Mouse (Mus musculus): ENCODE measurements around the gene Timeless. TPM values are rescaled to one million over a fixed set of nuclear protein-coding genes. Genes with fewer than 3 reads are reported as not detected.
"Not testable (repeated sequence)": the region's sequence is repeated elsewhere in the genome, so short reads cannot be mapped to it uniquely, and the experiment has no call there.

Timeless gene
- polyA plus RNA-seq, 1 experiment from 2014 or later: 58.4 TPM

GRCm38 (mm10) chr10:128260376-128260775 lies 28.5 kb downstream of the Timeless start:
- 92% methylated on average over 7 of the region's 7 CpGs for WGBS
- H3K36me3 ChIP-seq; H3K27me3 ChIP-seq; H3K9ac ChIP-seq (replicated peaks); H3K4me1 ChIP-seq; ATAC-seq (ENCODE audit: low FRiP score, low read depth); H3K9me3 ChIP-seq; H3K4me3 ChIP-seq; H3K27ac ChIP-seq (replicated peaks); H3K4me2 ChIP-seq (replicated peaks): not testable (repeated sequence)

GRCm38 (mm10) chr10:128262300-128262699 lies 30.4 kb downstream of the Timeless start:
- ATAC-seq (ENCODE audit: low FRiP score, low read depth): no peak
- Histone ChIP-seq H3K9me3 (no peaks in the 10 kb centered on the region), H3K9ac (replicated peaks) (no peak overlapping the region), H3K36me3 (no peaks in the 10 kb centered on the region), H3K4me3 (no peak overlapping the region), H3K27ac (replicated peaks) (no peak overlapping the region), H3K4me1 (no peaks in the 10 kb centered on the region), H3K27me3 (no peaks in the 10 kb centered on the region), H3K4me2 (replicated peaks) (no peak overlapping the region)
- WGBS: 77% methylated on average over 22 of the region's 22 CpGs

GRCm38 (mm10) chr10:128263393-128264310 lies 31.8 kb downstream of the Timeless start:
- H3K27me3 ChIP-seq: no peaks in the 10 kb centered on the region
- no peak overlapping the region for H3K4me3 ChIP-seq
- no peaks in the 10 kb centered on the region for H3K9me3 ChIP-seq
- WGBS: 80% methylated on average over 6 of the region's 6 CpGs
- H3K36me3 ChIP-seq: no peaks in the 10 kb centered on the region
- no peak overlapping the region for H3K4me2 ChIP-seq (replicated peaks)
- ATAC-seq (ENCODE audit: low FRiP score, low read depth): no peak
- H3K4me1 ChIP-seq: no peaks in the 10 kb centered on the region
- no peak overlapping the region for H3K27ac ChIP-seq (replicated peaks)
- no peak overlapping the region for H3K9ac ChIP-seq (replicated peaks)

GRCm38 (mm10) chr10:128268371-128268770 lies 36.5 kb downstream of the Timeless start, which contains the start of gene Apof:
Gene Apof, plus strand, starts transcription at chr10:128268671.
- ATAC-seq (ENCODE audit: low FRiP score, low read depth): no peak
- H3K4me2 ChIP-seq (replicated peaks): no peak within 1 kb of the TSS
- H3K9ac ChIP-seq (replicated peaks): no peak within 1 kb of the TSS
- H3K4me3 ChIP-seq: no peak within 1 kb of the TSS
- WGBS: 79% methylated on average over 6 of the region's 6 CpGs
- no peaks in the 10 kb centered on the region for H3K36me3 ChIP-seq
- peaks cover 3% of the 10 kb centered on the region; the same call in 1 of the 2 replicates for H3K4me1 ChIP-seq
- H3K27me3 ChIP-seq: no peaks in the 10 kb centered on the region; the same call in 1 of the 2 replicates
- no peak within 1 kb of the TSS for H3K27ac ChIP-seq (replicated peaks)
- no peaks in the 10 kb centered on the region for H3K9me3 ChIP-seq

GRCm38 (mm10) chr10:128269206-128269910 lies 37.5 kb downstream of the Timeless start:
- H3K9me3 ChIP-seq: no peaks in the 10 kb centered on the region
- WGBS: 88% methylated on average over 16 of the region's 16 CpGs
- H3K4me3 ChIP-seq: no peak overlapping the region
- no peak for ATAC-seq (ENCODE audit: low FRiP score, low read depth)
- H3K36me3 ChIP-seq: no peaks in the 10 kb centered on the region
- H3K4me2 ChIP-seq (replicated peaks): no peak overlapping the region
- no peaks in the 10 kb centered on the region; the same call in 1 of the 2 replicates for H3K27me3 ChIP-seq
- no peak overlapping the region for H3K9ac ChIP-seq (replicated peaks)
- H3K4me1 ChIP-seq: peaks cover 3% of the 10 kb centered on the region; the same call in 1 of the 2 replicates
- H3K27ac ChIP-seq (replicated peaks): no peak overlapping the region

- H3K9ac ChIP-seq (replicated peaks): peak within 1 kb of the TSS; percentile 72
- H3K27me3 ChIP-seq: no peaks in the 10 kb centered on the region; the same call in 1 of the 2 replicates
- H3K9me3 ChIP-seq: no peaks in the 10 kb centered on the region
- 1% methylated on average over 43 of the region's 43 CpGs for WGBS
- peak; percentile 99 for ATAC-seq (ENCODE audit: low FRiP score, low read depth)
- H3K4me3 ChIP-seq: peak within 1 kb of the TSS; percentile 71
- peaks cover 3% of the 10 kb centered on the region; the same call in 1 of the 2 replicates for H3K4me1 ChIP-seq
- H3K36me3 ChIP-seq: no peaks in the 10 kb centered on the region
- H3K27ac ChIP-seq (replicated peaks): peak within 1 kb of the TSS; percentile 76
- H3K4me2 ChIP-seq (replicated peaks): peak within 1 kb of the TSS; percentile 59
These were observed 38.5 kb downstream of the Timeless start, which contains the start of gene Stat2 for GRCm38 (mm10) chr10:128270287-128270841. Gene Stat2, plus strand, starts transcription at chr10:128270559.

- Histone ChIP-seq H3K4me3 (peak overlapping the region; percentile 71), H3K4me1 (peaks cover 3% of the 10 kb centered on the region; the same call in 1 of the 2 replicates), H3K9me3 (no peaks in the 10 kb centered on the region), H3K36me3 (no peaks in the 10 kb centered on the region), H3K27me3 (no peaks in the 10 kb centered on the region; the same call in 1 of the 2 replicates), H3K9ac (replicated peaks) (peak overlapping the region; percentile 72), H3K4me2 (replicated peaks) (peak overlapping the region; percentile 59), H3K27ac (replicated peaks) (peak overlapping the region; percentile 76)
- ATAC-seq (ENCODE audit: low FRiP score, low read depth): no peak
- 45% methylated on average over 7 of the region's 7 CpGs for WGBS
These were observed 39.0 kb downstream of the Timeless start for GRCm38 (mm10) chr10:128270866-128271265.

GRCm38 (mm10) chr10:128271883-128272282 lies 40.0 kb downstream of the Timeless start:
- 72% methylated on average over 2 of the region's 2 CpGs for WGBS
- Histone ChIP-seq H3K9me3 (no peaks in the 10 kb centered on the region), H3K4me2 (replicated peaks) (no peak overlapping the region), H3K4me1 (peaks cover 3% of the 10 kb centered on the region; the same call in 1 of the 2 replicates), H3K27me3 (no peaks in the 10 kb centered on the region; the same call in 1 of the 2 replicates), H3K4me3 (no peak overlapping the region), H3K36me3 (0 out of 2 replicates have a peak, but pooled peaks cover 6% of the 10 kb centered on the region), H3K27ac (replicated peaks) (no peak overlapping the region), H3K9ac (replicated peaks) (no peak overlapping the region)
- ATAC-seq (ENCODE audit: low FRiP score, low read depth): no peak

GRCm38 (mm10) chr10:128272819-128273439 lies 41.1 kb downstream of the Timeless start:
- WGBS: 92% methylated on average over 6 of the region's 7 CpGs
- ATAC-seq (ENCODE audit: low FRiP score, low read depth); H3K27me3 ChIP-seq: not testable (repeated sequence)

GRCm38 (mm10) chr10:128275374-128275773 lies 43.5 kb downstream of the Timeless start:
- H3K9me3 ChIP-seq; H3K4me3 ChIP-seq; H3K4me1 ChIP-seq; H3K4me2 ChIP-seq (replicated peaks); H3K27me3 ChIP-seq; ATAC-seq (ENCODE audit: low FRiP score, low read depth); H3K9ac ChIP-seq (replicated peaks); H3K27ac ChIP-seq (replicated peaks): not testable (repeated sequence)
- WGBS: 100% methylated on average over 1 of the region's 1 CpGs
- H3K36me3 ChIP-seq: peaks cover 23% of the 10 kb centered on the region

More at GRCm38 (mm10) chr10:128272819-128273439, 41.1 kb downstream of the Timeless start:
- not testable (repeated sequence) for H3K4me2 ChIP-seq (replicated peaks); H3K27ac ChIP-seq (replicated peaks); H3K4me3 ChIP-seq; H3K36me3 ChIP-seq; H3K9me3 ChIP-seq; H3K4me1 ChIP-seq; H3K9ac ChIP-seq (replicated peaks)

- peaks cover 50% of the 10 kb centered on the region for H3K36me3 ChIP-seq
These were observed 46.3 kb downstream of the Timeless start for GRCm38 (mm10) chr10:128278158-128278557.

More at GRCm38 (mm10) chr10:128278158-128278557, 46.3 kb downstream of the Timeless start:
- no peak overlapping the region for H3K4me3 ChIP-seq
- no peak overlapping the region for H3K9ac ChIP-seq (replicated peaks)
- no peak overlapping the region for H3K4me2 ChIP-seq (replicated peaks)
- H3K27me3 ChIP-seq: no peaks in the 10 kb centered on the region
- no peak overlapping the region for H3K27ac ChIP-seq (replicated peaks)
- no peak for ATAC-seq (ENCODE audit: low FRiP score, low read depth)
- 64% methylated on average over 6 of the region's 6 CpGs for WGBS
- no peaks in the 10 kb centered on the region for H3K9me3 ChIP-seq
- no peaks in the 10 kb centered on the region for H3K4me1 ChIP-seq

All from midbrain, embryonic 12.5 days (tissue).